Mouse (Mus musculus) CH12.LX (cell line): ENCODE measurements around the gene Bach2. TPM values are rescaled to one million over a fixed set of nuclear protein-coding genes. Genes with fewer than 3 reads are reported as not detected.

Experiments
- DNase-seq: peaks from one replicate; pipeline ENCODE4 v3.0.0-alpha.2; 2013; ENCODE audit errors: extremely low read depth
- H3K27ac ChIP-seq: 2 replicates; pipeline ENCODE4 v1.5.1; 2012; ENCODE audit warnings: low read depth, mild to moderate bottlenecking, control low read depth, moderate library complexity; ENCODE audit not compliant: insufficient read depth
- H3K27me3 ChIP-seq: replicated peaks from 2 replicates; pipeline ENCODE3; 2012; ENCODE audit warnings: inconsistent platforms
- H3K36me3 ChIP-seq, 2 experiments: replicated peaks in 1 of 2; 2 replicates each; pipeline versions ENCODE3 to v1.6.1; 2012; ENCODE audit warnings: inconsistent platforms in 1 of 2, low read length in 1 of 2, mild to moderate bottlenecking in 1 of 2, mixed read lengths in 1 of 2, moderate library complexity in 1 of 2; ENCODE audit not compliant: control insufficient read depth in 1 of 2, insufficient read depth in 1 of 2
- H3K4me1 ChIP-seq, 2 experiments: 2 replicates each; pipeline ENCODE4 v1.6.1; 2012; ENCODE audit warnings: inconsistent platforms in 1 of 2, moderate library complexity in 1 of 2; ENCODE audit not compliant: insufficient read depth in 2 of 2, control insufficient read depth in 1 of 2
- H3K4me2 ChIP-seq: 2 replicates; pipeline ENCODE4 v1.6.1; 2012; ENCODE audit warnings: low read depth, mild to moderate bottlenecking, control low read depth; ENCODE audit not compliant: poor library complexity, insufficient read depth, severe bottlenecking
- H3K4me3 ChIP-seq, 3 experiments: fragments of 150-350 bp in 1 of 3; sonication (generic) in 1 of 3; replicated peaks in 1 of 3; 2 replicates each; pipeline versions ENCODE3 to v1.5.1; 2011 to 2012; ENCODE audit warnings: low read depth in 2 of 3, low read length in 2 of 3, mild to moderate bottlenecking in 2 of 3, moderate library complexity in 2 of 3, control low read depth in 1 of 3, improper control_type of control experiment in 1 of 3, inconsistent platforms in 1 of 3, mixed read lengths in 1 of 3; ENCODE audit not compliant: poor library complexity in 1 of 3
- H3K79me2 ChIP-seq: replicated peaks from 2 replicates; pipeline ENCODE4 v1.6.1; 2012; ENCODE audit warnings: mild to moderate bottlenecking, moderate library complexity; ENCODE audit not compliant: control insufficient read depth, poor library complexity, insufficient read depth, severe bottlenecking; ENCODE audit errors: extremely low read depth
- H3K9ac ChIP-seq: 2 replicates; pipeline ENCODE4 v1.6.1; 2012; ENCODE audit warnings: low read depth, mild to moderate bottlenecking, control low read depth, moderate library complexity; ENCODE audit not compliant: insufficient read depth
- H3K9me3 ChIP-seq: replicated peaks from 2 replicates; pipeline ENCODE3; 2012; ENCODE audit warnings: low read length, inconsistent platforms, mixed read lengths
- BHLHE40 ChIP-seq: IDR thresholded peaks from 2 replicates; pipeline ENCODE4 v1.6.1; 2011; ENCODE audit warnings: mild to moderate bottlenecking, low read depth, low read length, improper control_type of control experiment
- E2F4 ChIP-seq: IDR thresholded peaks from 2 replicates; pipeline ENCODE4 v1.6.1; 2011; ENCODE audit warnings: low read depth, low read length, improper control_type of control experiment; ENCODE audit not compliant: insufficient replicate concordance
- EP300 ChIP-seq: IDR thresholded peaks from 2 replicates; pipeline ENCODE4 v1.6.1; 2011; ENCODE audit warnings: low read length, improper control_type of control experiment
- IRF4 ChIP-seq: IDR thresholded peaks from 2 replicates; pipeline ENCODE4 v1.6.1; 2014; ENCODE audit warnings: low read depth, mild to moderate bottlenecking, inconsistent platforms, low read length, improper control_type of control experiment
- JUND ChIP-seq: conservative IDR thresholded peaks from 2 replicates; pipeline ENCODE4 v1.6.1; 2011; ENCODE audit warnings: low read depth, low read length, improper control_type of control experiment
- MAX ChIP-seq: IDR thresholded peaks from 2 replicates; pipeline ENCODE4 v1.6.1; 2011; ENCODE audit warnings: low read length, improper control_type of control experiment
- MAZ ChIP-seq: IDR thresholded peaks from 2 replicates; pipeline ENCODE4 v1.6.1; 2012; ENCODE audit warnings: low read depth, mild to moderate bottlenecking, inconsistent platforms, low read length, improper control_type of control experiment, moderate library complexity
- MEF2A ChIP-seq: IDR thresholded peaks from 2 replicates; pipeline ENCODE4 v1.6.1; 2014; ENCODE audit warnings: low read depth, mild to moderate bottlenecking, inconsistent platforms, low read length, improper control_type of control experiment, borderline replicate concordance
- MXI1 ChIP-seq: IDR thresholded peaks from 2 replicates; pipeline ENCODE4 v1.6.1; 2011; ENCODE audit warnings: mild to moderate bottlenecking, low read depth, low read length, improper control_type of control experiment
- PAX5 ChIP-seq: IDR thresholded peaks from 2 replicates; pipeline ENCODE4 v1.6.1; 2012; ENCODE audit warnings: low read length, inconsistent platforms, mixed read lengths
- POLR2A ChIP-seq: IDR thresholded peaks from 2 replicates; pipeline ENCODE4 v1.6.1; 2011; ENCODE audit warnings: low read depth, mild to moderate bottlenecking, improper control_type of control experiment, low read length
- POLR2AphosphoS2 ChIP-seq: IDR thresholded peaks from 2 replicates; pipeline ENCODE4 v1.6.1; 2011; ENCODE audit warnings: low read depth, low read length, improper control_type of control experiment
- RCOR1 ChIP-seq: conservative IDR thresholded peaks from 2 replicates; pipeline ENCODE4 v1.6.1; 2012; ENCODE audit warnings: low read depth, mild to moderate bottlenecking, inconsistent platforms, low read length, improper control_type of control experiment
- USF1 ChIP-seq: IDR thresholded peaks from 2 replicates; pipeline ENCODE4 v1.6.1; 2014; ENCODE audit warnings: low read depth, mild to moderate bottlenecking, inconsistent platforms, low read length, improper control_type of control experiment
- ZNF384 ChIP-seq: IDR thresholded peaks from 2 replicates; pipeline ENCODE4 v1.6.1; 2012; ENCODE audit warnings: low read depth, low read length, improper control_type of control experiment, inconsistent platforms
- dilution Hi-C: fragments of 300-500 bp; cut with MboI; formaldehyde crosslinking; loops from 2 replicates; pipeline ENCODE4 v1.14.3; 2020; ENCODE audit warnings: low sequenced_read_pairs; ENCODE audit not compliant: extremely low pct_unique_long_range_greater_than_20kb, extremely low pct_ligation_motif_present
- in situ Hi-C: fragments of 300-500 bp; cut with MboI; formaldehyde crosslinking; loops from 3 replicates; pipeline ENCODE4 v1.14.3; 2019; ENCODE audit warnings: low sequenced_read_pairs, low pct_ligation_motif_present, low pct_unique_long_range_greater_than_20kb, mixed read lengths
- polyA plus RNA-seq: library from polyadenylated mRNA; unstranded; fragments of >175 nt; gene quantifications from 2 replicates; pipeline ENCODE4 v1.2.1, GENCODE M21; 2012; ENCODE audit warnings: low read depth; ENCODE audit not compliant: insufficient read length
- total RNA-seq, 2 experiments: library from RNA; depleted of rRNA; stranded (reverse); fragments of 300-350 nt in 1 of 2; fragments of >200 nt in 1 of 2; gene quantifications; 2 replicates each; pipeline ENCODE4 v1.2.3; 2012 to 2014

Gene Bach2
- total and polyA plus RNA-seq, 3 experiments, result 0.11 TPM; not detected in 2

DNA sequence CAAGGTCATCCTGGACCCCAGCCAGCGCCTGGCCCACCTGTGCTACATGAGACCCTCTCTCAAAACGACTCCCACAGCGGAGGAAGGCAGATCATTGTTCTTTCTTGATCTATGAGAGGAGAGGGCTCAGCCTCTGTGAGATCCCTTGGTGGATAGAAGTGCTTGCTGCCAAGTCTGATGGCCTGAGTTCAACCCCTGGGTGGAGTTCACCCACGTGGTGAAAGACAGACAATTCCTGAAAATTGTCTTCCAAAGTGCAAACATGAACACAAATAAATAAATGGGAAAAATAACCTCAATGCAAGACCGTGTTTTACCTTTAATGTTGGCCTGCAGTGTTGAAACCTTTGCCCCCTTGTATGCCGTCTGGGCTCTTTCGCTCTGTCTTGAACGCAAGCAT is 277.5 kb downstream of the Bach2 start:
- H3K4me1 ChIP-seq, result peaks cover 0 to 8% of the 10 kb centered on the region in 2 experiments; a peak in 2 of 4 replicates
- no peak overlapping the region for H3K27ac ChIP-seq
- no peaks in the 10 kb centered on the region for H3K79me2 ChIP-seq
- H3K4me2 ChIP-seq, result no peak overlapping the region
- no peaks in the 10 kb centered on the region for H3K27me3 ChIP-seq
- H3K9ac ChIP-seq, result no peak overlapping the region
- no peaks in the 10 kb centered on the region for H3K9me3 ChIP-seq
- TF ChIP-seq JUND (no peak), BHLHE40 (no peak), POLR2A (no peak), MXI1 (no peak), EP300 (no peak), RCOR1 (no peak), MAX (no peak), IRF4 (no peak), PAX5 (no peak), MAZ (no peak)
- TF ChIP-seq, all 38 proteins: peak for 0
- dilution Hi-C loops (no loop called here), in situ Hi-C loops (no loop called here)
- DNase-seq, result no peak
- H3K4me3 ChIP-seq, result no peak overlapping the region
- H3K36me3 ChIP-seq, result no peaks in the 10 kb centered on the region

- Histone ChIP-seq H3K4me3 (no peak overlapping the region), H3K79me2 (no peaks in the 10 kb centered on the region), H3K4me1 (peaks cover 7 to 19% of the 10 kb centered on the region in 2 experiments; a peak in 3 of 4 replicates), H3K4me2 (no peak overlapping the region), H3K36me3 (no peaks in the 10 kb centered on the region), H3K9ac (no peak overlapping the region), H3K9me3 (no peaks in the 10 kb centered on the region), H3K27me3 (no peaks in the 10 kb centered on the region), H3K27ac (no peak overlapping the region)
- dilution Hi-C loops (no loop called here), in situ Hi-C loops (no loop called here)
- DNase-seq, result no peak
- no peak for TF ChIP-seq MEF2A
- no peak for TF ChIP-seq POLR2AphosphoS2
- TF ChIP-seq USF1, result no peak
- no peak for TF ChIP-seq ZNF384
- no peak for TF ChIP-seq E2F4
- no peak for TF ChIP-seq JUND
Measured at GRCm38 (mm10) chr4:32518842-32519578, 280.4 kb downstream of the Bach2 start.
